In genomic region chr2:13577399-13577798, GRCm38 (mm10) we compare ENCODE assay signal across 12 mouse cellular contexts. TPM values are rescaled to one million over a fixed set of nuclear protein-coding genes. Genes with fewer than 3 reads are reported as not detected.
A peak's percentile ranks its signal among the peaks of the same experiment; 100 is the strongest.
DNase-seq lines count a peak whose midpoint lies in the region; ATAC-seq and TF ChIP-seq lines count a peak whose summit lies in the region.
"Had no signal": no experiment of that assay in that cellular context is flagged by ENCODE, and none has a peak within 500 bp of the region (broad histone marks: within the 10 kb centered on the region; RNA-seq: fewer than 3 reads in every experiment).

No protein-coding gene starts in this region.

- H3K9ac ChIP-seq in heart, embryonic 16.5 days (ENCODE audit: low read length): no peak overlapping the region; the same call in 1 of the 2 replicates
- no peak overlapping the region for H3K9ac ChIP-seq in MEL (ENCODE audit: control insufficient read depth, low read depth, low read length, poor library complexity, severe bottlenecking)
- H3K9ac ChIP-seq in forebrain, embryonic 14.5 days (ENCODE audit: low read length): no peak overlapping the region
- no peak overlapping the region for H3K9ac ChIP-seq in midbrain, embryonic 13.5 days (replicated peaks)
- H3K9ac ChIP-seq: limb, embryonic 12.5 days; stomach, embryonic 15.5 days had no signal

- TF ChIP-seq EP300 in MEL (IDR thresholded peaks at IDR 0.05; ENCODE audit: low read depth in 1 of 2, low read length in 2 of 2): no peak

- WGBS in heart, embryonic 16.5 days: 88% methylated on average over 1 of the region's 1 CpGs
- 96% methylated on average over 1 of the region's 1 CpGs for WGBS in forebrain, embryonic 14.5 days
- 96% methylated on average over 1 of the region's 1 CpGs for whole genome bisulfite sequencing in midbrain, embryonic 13.5 days

- no peaks in the 10 kb centered on the region for H3K27me3 ChIP-seq in heart, embryonic 16.5 days (ENCODE audit: control insufficient read depth, insufficient read depth, low read length)
- H3K27me3 ChIP-seq in MEL (ENCODE audit: control insufficient read depth in 1 of 2, insufficient read depth in 2 of 2, low read length in 2 of 2): no peaks in the 10 kb centered on the region
- no peaks in the 10 kb centered on the region for H3K27me3 ChIP-seq in forebrain, embryonic 14.5 days (replicated peaks; ENCODE audit: control insufficient read depth, insufficient read depth, low read length)
- H3K27me3 ChIP-seq in midbrain, embryonic 13.5 days: no peaks in the 10 kb centered on the region
- H3K27me3 ChIP-seq: limb, embryonic 12.5 days; stomach, embryonic 15.5 days had no signal

- no peaks in the 10 kb centered on the region for H3K79me2 ChIP-seq in MEL (ENCODE audit: control insufficient read depth, insufficient read depth, low read length, poor library complexity)

- no peak for ATAC-seq in heart, embryonic 16.5 days (replicated peaks; ENCODE audit: extremely low read depth, insufficient read depth, low FRiP score)
- ATAC-seq in forebrain, embryonic 14.5 days: no peak
- ATAC-seq in midbrain, embryonic 13.5 days: no peak
- ATAC-seq in megakaryocyte, adult 5-6 weeks (ENCODE audit: poor library complexity, severe bottlenecking): no peak
- no peak for ATAC-seq in monocyte, adult 5-6 weeks (replicated peaks; ENCODE audit: insufficient number of reproducible peaks, low FRiP score, low TSS enrichment, poor library complexity, severe bottlenecking)

- TF ChIP-seq RAD21 in MEL (IDR thresholded peaks at IDR 0.05; ENCODE audit: low read depth, low read length): peak; percentile 10

- no peak for DNase-seq in heart, postnatal 14 days
- no peak for DNase-seq in MEL (ENCODE audit: low read depth, low spot score)
- no peak for DNase-seq in forebrain, embryonic 14.5 days (ENCODE audit: low spot score)
- no peak for DNase-seq in retina, embryonic 14.5 days (ENCODE audit: low spot score)
- DNase-seq: adrenal gland, postnatal 14 days; kidney, postnatal 10 days had no signal

- H3K4me2 ChIP-seq in heart, embryonic 16.5 days (ENCODE audit: low read depth, low read length): peak overlapping the region; percentile 60
- peak overlapping the region; percentile 20 for H3K4me2 ChIP-seq in forebrain, embryonic 14.5 days (ENCODE audit: low read length)
- peak overlapping the region; percentile 37 for H3K4me2 ChIP-seq in midbrain, embryonic 13.5 days (replicated peaks)
- H3K4me2 ChIP-seq: limb, embryonic 12.5 days; stomach, embryonic 15.5 days had no signal

- intact Hi-C loops in heart, postnatal 14 days (cut with DNase I): loop anchor here (5.0 kb wide), 1 partner anchor 165 kb away; no protein-coding TSS in a partner anchor

- no peak for TF ChIP-seq POLR2A in MEL (IDR thresholded peaks at IDR 0.05; ENCODE audit: control insufficient read depth in 1 of 2, insufficient read depth in 1 of 2, low read depth in 1 of 2, low read length in 2 of 2, poor library complexity in 1 of 2)

- peaks cover 14% of the 10 kb centered on the region for H3K4me1 ChIP-seq in heart, embryonic 16.5 days (ENCODE audit: control insufficient read depth, insufficient read depth, low read length)
- H3K4me1 ChIP-seq in MEL (ENCODE audit: control insufficient read depth in 1 of 2, insufficient read depth in 2 of 2, low read length in 2 of 2): peaks cover 0 to 11% of the 10 kb centered on the region in 2 experiments; a peak in 3 of 4 replicates
- H3K4me1 ChIP-seq in forebrain, embryonic 14.5 days (ENCODE audit: control insufficient read depth, insufficient read depth, low read length): peaks cover 12% of the 10 kb centered on the region
- H3K4me1 ChIP-seq in midbrain, embryonic 13.5 days (replicated peaks): peaks cover 42% of the 10 kb centered on the region

- no peak overlapping the region for H3K27ac ChIP-seq in heart, embryonic 16.5 days (ENCODE audit: low read length)
- no peak overlapping the region for H3K27ac ChIP-seq in MEL (ENCODE audit: control insufficient read depth, low read depth, low read length)
- H3K27ac ChIP-seq in forebrain, embryonic 14.5 days (ENCODE audit: low read depth, low read length): no peak overlapping the region
- no peak overlapping the region for H3K27ac ChIP-seq in midbrain, embryonic 13.5 days
- H3K27ac ChIP-seq: limb, embryonic 12.5 days; stomach, embryonic 15.5 days had no signal

- peak in 2 of 3 experiments; percentile 3 to 22; a peak in 1 of 6 replicates for TF ChIP-seq CTCF in MEL (IDR thresholded peaks at IDR 0.05 in 2 of 3, conservative IDR thresholded peaks at IDR 0.05 in 1 of 3; ENCODE audit: control insufficient read depth in 1 of 3, insufficient read depth in 1 of 3, low read depth in 2 of 3, low read length in 3 of 3, poor library complexity in 1 of 3, severe bottlenecking in 1 of 3)

- H3K36me3 ChIP-seq in heart, embryonic 16.5 days (ENCODE audit: control insufficient read depth, insufficient read depth): peaks cover 50% of the 10 kb centered on the region
- peaks cover 0 to 16% of the 10 kb centered on the region in 2 experiments; a peak in 3 of 4 replicates for H3K36me3 ChIP-seq in MEL (ENCODE audit: control insufficient read depth in 1 of 2, insufficient read depth in 2 of 2, low read length in 2 of 2)
- H3K36me3 ChIP-seq in forebrain, embryonic 14.5 days (ENCODE audit: control insufficient read depth, insufficient read depth, low read length): peaks cover 45% of the 10 kb centered on the region
- H3K36me3 ChIP-seq in midbrain, embryonic 13.5 days: peaks cover 41% of the 10 kb centered on the region

- H3K9me3 ChIP-seq in heart, embryonic 16.5 days (replicated peaks; ENCODE audit: control insufficient read depth, low read length): no peaks in the 10 kb centered on the region
- no peaks in the 10 kb centered on the region for H3K9me3 ChIP-seq in MEL (replicated peaks; ENCODE audit: insufficient read depth, low read length)
- no peaks in the 10 kb centered on the region for H3K9me3 ChIP-seq in forebrain, embryonic 14.5 days (replicated peaks; ENCODE audit: control insufficient read depth, low read length)
- no peaks in the 10 kb centered on the region for H3K9me3 ChIP-seq in midbrain, embryonic 13.5 days
- H3K9me3 ChIP-seq: limb, embryonic 12.5 days; stomach, embryonic 15.5 days had no signal

- peak overlapping the region; percentile 40 for H3K4me3 ChIP-seq in heart, embryonic 16.5 days (ENCODE audit: low read length)
- no peak overlapping the region for H3K4me3 ChIP-seq in MEL (ENCODE audit: control insufficient read depth in 1 of 2, insufficient read depth in 1 of 2, low read depth in 2 of 2, low read length in 2 of 2)
- 0 out of 2 replicates have a peak overlapping the region, but pooled peaks have one; percentile 3 for H3K4me3 ChIP-seq in forebrain, embryonic 14.5 days (ENCODE audit: low read depth, low read length)
- H3K4me3 ChIP-seq in midbrain, embryonic 13.5 days (replicated peaks): peak overlapping the region; percentile 25
- H3K4me3 ChIP-seq: limb, embryonic 12.5 days; stomach, embryonic 15.5 days had no signal

TF ChIP-seq in MEL, 35 proteins besides CTCF, POLR2A, EP300 and RAD21:
- TF ChIP-seq MAZ (IDR thresholded peaks at IDR 0.05; ENCODE audit: low read depth, low read length) (no peak), SMC3 (IDR thresholded peaks at IDR 0.05; ENCODE audit: low read depth, low read length) (peak; percentile 20; the same call in 1 of the 2 replicates), TBP (IDR thresholded peaks at IDR 0.05; ENCODE audit: low read depth, low read length) (no peak)

RNA-seq across cellular contexts. Expression of gene Vim, which starts 3.7 kb away (rescaled TPM):
- polyA plus RNA-seq in heart, embryonic 16.5 days (2015; fragmentation: Nextera tagmentation; extraction: Ambion mirVana): 820 and 887 TPM in 2 replicates
- total RNA-seq in heart, postnatal 14 days (2021): 100 to 1,000 TPM; 554 to 575 TPM
- total RNA-seq in MEL (2012; rRNA removed): 58.0 and 188 TPM in 2 replicates
- 100 to 1,000 TPM; 257 to 580 TPM for polyA plus RNA-seq in MEL (2012; ENCODE audit: insufficient read depth in 1 of 2, insufficient read length in 2 of 2, low read depth in 1 of 2, low replicate concordance in 2 of 2, missing spikeins in 1 of 2)
- 594 and 700 TPM in 2 replicates for polyA plus RNA-seq in forebrain, embryonic 14.5 days (2014; fragmentation: Nextera tagmentation; extraction: Ambion mirVana)
- 773 and 781 TPM in 2 replicates for polyA plus RNA-seq in midbrain, embryonic 13.5 days (2015; fragmentation: Nextera tagmentation; extraction: Ambion mirVana)
- 3,013 and 3,476 TPM in 2 replicates for total RNA-seq in megakaryocyte, adult 5-6 weeks (2015)
- 2,898 and 3,189 TPM in 2 replicates for total RNA-seq in megakaryocyte, adult 5-6 weeks (2017)
- total RNA-seq in monocyte, adult 5-6 weeks (2017): 1,067 to 1,239 TPM (median 1,097 TPM) in 3 replicates

RNA-seq across cellular contexts. Expression of gene Trdmt1, which starts 32.9 kb away (rescaled TPM):
- polyA plus RNA-seq in heart, embryonic 16.5 days (2015; fragmentation: Nextera tagmentation; extraction: Ambion mirVana): 10.4 and 11.2 TPM in 2 replicates
- 1 to 10 TPM; 6.6 to 9.1 TPM for total RNA-seq in heart, postnatal 14 days (2021)
- total RNA-seq in MEL (2012; rRNA removed): 9.2 and 11.6 TPM in 2 replicates
- 1 to 10 TPM in 1 of 2 experiments, not detected in 1; 8.6 TPM for polyA plus RNA-seq in MEL (2012; ENCODE audit: insufficient read depth in 1 of 2, insufficient read length in 2 of 2, low read depth in 1 of 2, low replicate concordance in 2 of 2, missing spikeins in 1 of 2)
- polyA plus RNA-seq in forebrain, embryonic 14.5 days (2014; fragmentation: Nextera tagmentation; extraction: Ambion mirVana): 11.1 and 12.0 TPM in 2 replicates
- 7.1 and 8.0 TPM in 2 replicates for polyA plus RNA-seq in midbrain, embryonic 13.5 days (2015; fragmentation: Nextera tagmentation; extraction: Ambion mirVana)
- 11.9 and 15.6 TPM in 2 replicates for total RNA-seq in megakaryocyte, adult 5-6 weeks (2015)
- 16.5 and 21.9 TPM in 2 replicates for total RNA-seq in megakaryocyte, adult 5-6 weeks (2017)
- total RNA-seq in monocyte, adult 5-6 weeks (2017): 5.6 to 15.4 TPM (median 15.0 TPM) in 3 replicates

Comparison
In these comparisons a context has a peak if more than half of its experiments do, and no peak if none do; other contexts are left out.
1. H3K4me3 ChIP-seq: peak in heart, embryonic 16.5 days (single experiment), forebrain, embryonic 14.5 days (single experiment) and midbrain, embryonic 13.5 days (single experiment); none in MEL (0 of 2).
2. Peak in every context shown above with its lines, with median percentiles within 50 percentile points of each other: H3K4me2 ChIP-seq.